Mouse (Mus musculus) stomach, embryonic 14.5 days (tissue): Measurements from ENCODE around the gene Zfp536. TPM values are rescaled to one million over a fixed set of nuclear protein-coding genes. Genes with fewer than 3 reads are reported as not detected.

Source experiments
- ATAC-seq: fragments of 200-750 bp; cut with Nextera tagmentation; 2 replicates; pipeline ENCODE4 v1.8.0; 2017; ENCODE audit warnings: low read depth, moderate TSS enrichment; ENCODE audit not compliant: insufficient number of reproducible peaks, insufficient read depth, low FRiP score
- H3K27ac ChIP-seq: fragments of 300-500 bp; sonication (generic); 2 replicates; pipeline ENCODE4 v1.5.1; 2014; ENCODE audit warnings: mild to moderate bottlenecking, low read length, moderate library complexity, mixed read lengths
- H3K27me3 ChIP-seq: fragments of 300-500 bp; sonication (generic); 2 replicates; pipeline ENCODE4 v1.6.1; 2014; ENCODE audit warnings: low read length, control low read depth, mixed read lengths; ENCODE audit not compliant: control insufficient read depth, insufficient read depth
- H3K36me3 ChIP-seq: fragments of 300-500 bp; sonication (generic); 2 replicates; pipeline ENCODE4 v1.6.1; 2014; ENCODE audit warnings: mild to moderate bottlenecking, control low read depth, low read length, moderate library complexity, mixed read lengths; ENCODE audit not compliant: control insufficient read depth, insufficient read depth
- H3K4me1 ChIP-seq: fragments of 300-500 bp; sonication (generic); 2 replicates; pipeline ENCODE4 v1.6.1; 2014; ENCODE audit warnings: low read length, control low read depth, mixed read lengths; ENCODE audit not compliant: control insufficient read depth, insufficient read depth
- H3K4me2 ChIP-seq: fragments of 300-500 bp; sonication (generic); replicated peaks from 2 replicates; pipeline ENCODE4 v1.6.1; 2014; ENCODE audit warnings: low read depth, low read length, control low read depth
- H3K4me3 ChIP-seq: fragments of 300-500 bp; sonication (generic); 2 replicates; pipeline ENCODE4 v1.5.1; 2014; ENCODE audit warnings: low read depth, low read length, control low read depth
- H3K9ac ChIP-seq: fragments of 300-500 bp; sonication (generic); replicated peaks from 2 replicates; pipeline ENCODE4 v1.6.1; 2014; ENCODE audit warnings: low read depth, mild to moderate bottlenecking, control low read depth, low read length, moderate library complexity, mixed read lengths
- H3K9me3 ChIP-seq: fragments of 300-500 bp; sonication (generic); 2 replicates; pipeline ENCODE4 v1.6.1; 2016; ENCODE audit warnings: low read depth, low read length, control low read depth; ENCODE audit not compliant: control insufficient read depth
- WGBS: fragments of 180-500 bp; shearing (Covaris S2); extraction: QIAGEN DNeasy Blood & Tissue Kit; methylation state at CpG from one replicate; pipeline ENCODE4 v1.1.7; 2014; 5-methylcytosine and 5-hydroxymethylcytosine counted together
- polyA plus RNA-seq: library from polyadenylated mRNA; unstranded; fragments of >200 nt; fragmentation: Nextera tagmentation; extraction: Ambion mirVana; gene quantifications from 2 replicates; pipeline ENCODE4 v1.2.1, GENCODE M21; 2014

The Zfp536 gene
- polyA plus RNA-seq, 1 experiment from 2014 or later = 24.5 TPM

DNA sequence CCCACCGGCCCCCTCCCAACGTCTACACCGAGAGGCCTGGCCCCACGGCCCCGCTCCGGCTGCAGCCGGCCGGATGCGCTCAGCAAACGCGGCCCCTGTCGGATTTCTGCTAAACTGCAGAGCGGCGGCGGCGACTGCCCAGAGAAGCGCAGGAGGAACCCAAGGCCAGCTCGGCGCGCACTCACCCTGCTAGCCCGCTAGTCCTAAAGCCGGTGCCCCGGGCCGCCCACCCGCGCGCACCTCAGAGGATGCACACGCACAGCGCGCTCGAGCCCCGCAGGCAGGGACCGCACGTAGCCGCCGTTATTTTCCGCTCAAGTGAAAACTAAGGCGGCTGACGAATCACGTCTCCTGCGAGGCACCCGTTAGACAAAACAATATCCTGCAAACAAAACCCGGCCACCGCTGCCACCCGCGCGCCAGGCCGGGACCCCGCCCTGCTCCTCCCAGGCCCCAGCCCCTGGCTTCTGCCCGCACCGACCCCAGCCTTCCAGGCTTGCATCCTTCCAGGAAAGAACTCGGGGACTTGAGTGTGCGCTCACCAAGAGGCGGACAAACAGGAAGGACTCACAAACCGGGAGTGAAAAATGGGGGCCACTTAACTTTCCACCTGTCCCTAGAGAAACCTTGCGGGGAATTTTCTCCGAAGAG is 2.9 kb downstream of the Zfp536 start:
- under 1% methylated on average over 49 of the region's 57 CpGs for WGBS
- peaks cover 11% of the 10 kb centered on the region; the same call in 1 of the 2 replicates for H3K4me1 ChIP-seq
- ATAC-seq = peak; percentile 72

DNA sequence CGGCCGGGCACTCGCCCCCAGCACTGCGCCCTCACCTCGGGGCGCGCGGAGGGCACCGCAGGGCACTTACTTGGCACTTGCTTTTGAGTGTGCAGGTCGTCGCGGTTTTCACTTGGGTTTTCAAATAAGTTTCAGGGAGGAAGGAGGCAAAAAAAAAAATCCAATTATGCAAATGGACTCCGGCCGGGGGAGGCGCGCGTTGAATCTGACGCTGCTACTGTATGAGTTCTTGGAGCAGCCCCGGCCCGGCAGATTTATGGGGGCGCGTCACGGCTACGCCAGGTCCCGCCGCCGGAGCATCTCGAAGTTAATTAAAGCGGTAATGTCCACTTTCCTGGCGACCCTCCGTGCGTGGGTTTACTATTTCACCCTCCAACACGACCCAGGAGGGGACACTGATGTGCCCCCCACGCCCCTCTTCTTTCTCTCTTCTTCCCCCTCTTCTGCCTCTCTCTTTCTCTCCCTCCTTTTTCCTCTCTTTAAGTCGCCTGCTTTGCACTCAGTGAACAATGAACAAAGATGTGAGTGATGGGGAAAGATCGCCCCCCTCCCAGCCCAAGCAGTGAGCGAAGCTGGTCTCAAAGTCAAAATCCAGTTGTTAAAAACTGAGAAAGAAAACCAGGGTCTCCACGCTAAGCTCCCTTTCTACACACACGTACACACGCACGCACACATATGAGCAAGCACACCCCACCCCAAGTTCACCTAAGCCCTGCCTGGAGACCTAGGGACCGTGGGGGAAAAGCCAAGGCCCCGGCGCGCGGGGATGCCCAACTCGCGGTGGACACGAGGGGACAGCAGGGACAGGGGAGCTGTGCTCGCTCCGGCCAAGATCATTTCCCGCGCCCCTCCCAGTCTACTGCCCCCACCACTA is 3.7 kb downstream of the Zfp536 start:
- WGBS = under 1% methylated on average over 53 of the region's 53 CpGs
- no peak for ATAC-seq
- H3K9ac ChIP-seq = peak overlapping the region; percentile 48; the same call in 1 of the 2 replicates
- H3K27me3 ChIP-seq = peaks cover 16% of the 10 kb centered on the region
- peaks cover 11% of the 10 kb centered on the region; the same call in 1 of the 2 replicates for H3K4me1 ChIP-seq
- H3K27ac ChIP-seq = peak overlapping the region; percentile 49
- H3K4me2 ChIP-seq = peak overlapping the region; percentile 80
- peak overlapping the region; percentile 49 for H3K4me3 ChIP-seq
- no peaks in the 10 kb centered on the region for H3K9me3 ChIP-seq
- no peaks in the 10 kb centered on the region for H3K36me3 ChIP-seq

More for the DNA sequence above, 2.9 kb downstream of the Zfp536 start:
- no peaks in the 10 kb centered on the region for H3K36me3 ChIP-seq
- H3K9me3 ChIP-seq = no peaks in the 10 kb centered on the region
- H3K4me2 ChIP-seq = peak overlapping the region; percentile 80
- peak overlapping the region; percentile 49 for H3K27ac ChIP-seq
- H3K27me3 ChIP-seq = peaks cover 24% of the 10 kb centered on the region
- peak overlapping the region; percentile 48 for H3K9ac ChIP-seq
- H3K4me3 ChIP-seq = peak overlapping the region; percentile 49

DNA sequence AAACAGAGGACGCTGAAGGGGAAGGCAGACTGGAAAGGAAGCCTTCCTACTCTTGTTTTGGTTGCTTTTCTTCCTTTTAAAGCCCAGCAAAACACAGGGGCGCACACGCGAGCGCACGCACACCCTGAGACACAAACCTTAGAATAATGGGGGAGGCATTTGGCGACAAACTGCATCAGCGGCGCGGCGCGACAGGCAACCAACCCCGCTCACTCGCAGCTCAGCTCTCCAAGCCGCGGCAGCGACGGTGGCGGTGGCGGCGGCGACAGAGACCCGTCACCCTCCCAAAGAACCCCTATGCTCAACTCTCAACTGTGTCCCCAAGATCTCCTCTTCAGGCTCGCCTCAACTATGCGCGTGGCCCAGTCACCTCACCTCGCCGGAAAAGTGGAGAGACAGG is 4.4 kb downstream of the Zfp536 start:
- Histone ChIP-seq H3K4me3 (peak overlapping the region; percentile 49), H3K27me3 (peaks cover 15% of the 10 kb centered on the region), H3K4me1 (peaks cover 11% of the 10 kb centered on the region; the same call in 1 of the 2 replicates), H3K27ac (no peak overlapping the region), H3K9me3 (no peaks in the 10 kb centered on the region), H3K4me2 (peak overlapping the region; percentile 80), H3K9ac (peak overlapping the region; percentile 30; the same call in 1 of the 2 replicates), H3K36me3 (no peaks in the 10 kb centered on the region)
- under 1% methylated on average over 28 of the region's 28 CpGs for WGBS
- no peak for ATAC-seq

DNA sequence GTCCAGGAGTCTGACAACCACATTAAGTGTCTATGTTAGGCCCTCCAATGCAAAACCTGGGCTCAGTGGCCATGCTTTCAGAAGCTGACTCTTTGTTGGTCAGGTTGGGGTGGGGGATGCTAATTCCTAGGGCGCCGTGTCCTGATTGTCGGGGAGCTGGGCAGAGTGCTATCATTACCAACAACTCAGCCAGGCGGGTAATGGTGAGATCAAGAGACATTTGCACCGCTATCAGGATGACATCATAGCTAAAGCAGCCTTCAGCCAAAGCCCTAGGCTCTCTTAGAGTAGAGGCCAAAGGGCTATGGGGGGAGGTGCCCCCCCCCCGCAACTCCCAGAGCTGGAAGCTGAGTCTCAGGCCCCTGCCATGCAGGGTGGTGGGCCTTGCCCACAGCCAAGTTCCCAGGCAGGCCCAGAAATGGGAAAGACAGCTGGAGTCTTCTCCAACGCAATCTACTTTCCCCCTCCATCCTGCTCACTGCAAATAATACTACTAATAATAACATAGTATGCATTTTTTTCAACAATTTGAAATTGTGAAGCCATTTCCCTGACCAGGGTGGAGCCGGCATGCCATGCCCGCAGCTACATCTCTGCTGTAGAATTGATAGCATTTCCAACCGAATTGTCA is 5.0 kb downstream of the Zfp536 start:
- Histone ChIP-seq H3K4me1 (peaks cover 11% of the 10 kb centered on the region; the same call in 1 of the 2 replicates), H3K9me3 (no peaks in the 10 kb centered on the region), H3K27me3 (peaks cover 15% of the 10 kb centered on the region), H3K36me3 (no peaks in the 10 kb centered on the region), H3K4me2 (peak overlapping the region; percentile 80), H3K4me3 (peak overlapping the region; percentile 49), H3K9ac (peak overlapping the region; percentile 30; the same call in 1 of the 2 replicates), H3K27ac (no peak overlapping the region)
- no peak for ATAC-seq
- WGBS = 8% methylated on average over 10 of the region's 10 CpGs

DNA sequence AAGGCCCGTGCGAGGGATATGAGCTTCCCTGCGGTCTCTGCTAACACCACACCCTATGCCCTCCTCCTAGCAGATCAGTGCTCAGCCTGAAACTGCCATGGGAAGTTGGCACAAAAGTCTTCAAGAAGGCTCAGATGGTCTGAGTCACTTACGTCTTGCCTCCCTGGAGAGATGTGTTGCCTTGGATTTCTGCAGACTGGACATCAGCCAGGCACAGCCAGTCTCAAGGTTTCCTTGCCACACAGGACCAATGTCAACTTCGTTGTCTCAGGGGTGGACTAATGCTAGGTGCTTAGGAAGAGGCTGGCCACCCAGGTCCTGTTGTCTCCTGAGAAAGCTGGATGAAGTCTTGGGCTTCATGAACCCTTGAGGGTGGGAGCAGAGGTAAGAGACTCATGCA is 14.6 kb downstream of the Zfp536 start:
- 90% methylated on average over 5 of the region's 5 CpGs for WGBS
- Histone ChIP-seq H3K9ac (no peak overlapping the region), H3K9me3 (no peaks in the 10 kb centered on the region), H3K27me3 (no peaks in the 10 kb centered on the region), H3K4me3 (no peak overlapping the region), H3K4me2 (no peak overlapping the region), H3K36me3 (no peaks in the 10 kb centered on the region), H3K4me1 (no peaks in the 10 kb centered on the region), H3K27ac (no peak overlapping the region)
- no peak for ATAC-seq

DNA sequence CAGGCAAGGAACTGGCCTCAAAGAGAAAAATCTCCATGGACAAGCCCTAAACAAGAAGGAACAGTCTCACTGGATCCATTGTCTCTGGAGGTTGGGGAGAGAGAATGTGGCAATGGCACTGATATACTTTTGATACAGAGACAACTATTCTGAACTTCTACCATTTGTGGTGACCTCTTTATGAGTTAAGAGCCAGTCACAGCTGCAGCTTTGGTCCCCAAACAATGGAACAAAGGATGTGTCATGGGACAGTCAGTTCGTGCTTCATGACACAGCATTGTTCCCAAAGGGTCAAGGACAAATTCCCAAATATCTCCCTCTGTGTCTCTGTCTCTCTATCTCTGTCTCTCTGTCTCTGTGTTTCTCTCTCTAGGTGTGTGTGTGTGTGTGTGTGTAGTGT is 20.4 kb downstream of the Zfp536 start:
- WGBS = 79% methylated on average over 1 of the region's 1 CpGs
- Histone ChIP-seq H3K36me3 (no peaks in the 10 kb centered on the region), H3K4me1 (no peaks in the 10 kb centered on the region), H3K4me3 (no peak overlapping the region), H3K9ac (no peak overlapping the region), H3K27me3 (no peaks in the 10 kb centered on the region), H3K4me2 (no peak overlapping the region), H3K27ac (no peak overlapping the region), H3K9me3 (no peaks in the 10 kb centered on the region)
- ATAC-seq = no peak

DNA sequence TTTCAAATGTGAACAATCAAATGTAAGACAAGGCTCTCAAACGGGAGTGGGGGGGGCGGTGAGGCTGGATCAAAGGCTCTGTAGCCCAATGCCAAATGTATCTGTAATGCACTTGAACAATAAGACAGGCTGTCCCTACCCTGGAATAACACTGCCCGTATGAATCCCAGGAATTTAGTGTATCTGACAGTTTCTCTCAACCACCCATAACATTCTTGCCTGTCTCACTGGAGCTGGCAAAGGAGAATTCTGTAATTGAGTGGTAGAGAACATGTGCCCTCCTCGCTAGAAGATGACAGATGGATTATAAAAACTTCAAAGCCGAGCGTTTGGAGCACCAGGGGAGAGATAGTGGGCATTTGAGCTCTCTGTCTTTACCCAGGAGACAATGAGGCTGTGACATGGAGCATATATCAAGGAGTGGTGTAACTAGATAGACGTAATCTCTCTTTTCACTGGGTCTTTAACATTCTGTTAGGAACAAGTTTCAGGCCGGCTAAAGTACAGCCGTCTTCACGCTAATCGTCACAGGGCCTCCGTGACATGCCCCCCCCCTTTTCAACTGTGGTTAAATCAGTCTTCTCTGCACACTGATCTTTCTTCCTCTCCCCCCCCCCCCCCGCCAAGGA is 27.2 kb downstream of the Zfp536 start:
- 37% methylated on average over 12 of the region's 13 CpGs for WGBS
- Histone ChIP-seq H3K9me3 (no peaks in the 10 kb centered on the region), H3K27me3 (no peaks in the 10 kb centered on the region), H3K4me1 (no peaks in the 10 kb centered on the region), H3K9ac (no peak overlapping the region), H3K4me3 (no peak overlapping the region), H3K4me2 (no peak overlapping the region), H3K27ac (no peak overlapping the region), H3K36me3 (no peaks in the 10 kb centered on the region)
- no peak for ATAC-seq

DNA sequence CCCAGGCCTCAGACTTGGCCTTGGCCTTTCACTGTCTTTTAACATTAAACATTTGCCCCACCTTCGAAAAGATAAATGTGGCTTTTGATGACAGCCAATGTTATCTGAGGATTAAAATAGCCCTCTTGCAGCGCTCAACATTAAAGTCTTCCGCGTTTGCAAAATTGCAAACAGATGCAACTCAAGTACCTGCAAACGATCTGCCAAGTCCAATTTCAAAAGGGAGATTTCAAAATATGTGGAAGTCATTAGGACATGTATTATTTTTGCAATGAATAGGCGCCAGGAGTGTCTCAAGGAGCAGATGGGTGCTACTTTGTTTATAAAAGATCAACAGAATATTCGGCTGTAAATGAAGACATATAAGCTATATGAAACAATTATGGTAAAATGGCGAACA is 30.1 kb downstream of the Zfp536 start:
- no peak overlapping the region for H3K4me3 ChIP-seq
- no peak overlapping the region for H3K4me2 ChIP-seq
- 50% methylated on average over 8 of the region's 8 CpGs for WGBS

More for the DNA sequence above, 30.1 kb downstream of the Zfp536 start:
- Histone ChIP-seq H3K27ac (no peak overlapping the region), H3K9me3 (no peaks in the 10 kb centered on the region), H3K4me1 (no peaks in the 10 kb centered on the region), H3K27me3 (no peaks in the 10 kb centered on the region), H3K9ac (no peak overlapping the region), H3K36me3 (no peaks in the 10 kb centered on the region)
- ATAC-seq = no peak
